Mouse (Mus musculus) liver, adult 2 months (tissue): Measurements from ENCODE around the gene Klf15. TPM values are rescaled to one million over a fixed set of nuclear protein-coding genes. Genes with fewer than 3 reads are reported as not detected.

ENCODE experiments used
- DNase-seq: peaks from one replicate; pipeline ENCODE4 v3.0.0-alpha.2; 2011; ENCODE audit warnings: low read depth, low spot score; ENCODE audit errors: extremely low read depth
- H3K27ac ChIP-seq: fragments of 200-500 bp; replicated peaks from 2 replicates; pipeline ENCODE4 v1.5.1; 2012; ENCODE audit warnings: low read depth, mild to moderate bottlenecking, control low read depth, inconsistent platforms, low read length; ENCODE audit not compliant: insufficient read depth
- H3K27me3 ChIP-seq: fragments of 200-500 bp; 2 replicates; pipeline ENCODE4 v1.6.1; 2012; ENCODE audit warnings: mild to moderate bottlenecking, moderate library complexity, low read length, inconsistent platforms; ENCODE audit not compliant: control insufficient read depth, insufficient read depth
- H3K36me3 ChIP-seq: fragments of 200-500 bp; 2 replicates; pipeline ENCODE4 v1.6.1; 2012; ENCODE audit warnings: low read length, inconsistent platforms; ENCODE audit not compliant: control insufficient read depth, insufficient read depth
- H3K4me1 ChIP-seq: fragments of 200-500 bp; 2 replicates; pipeline ENCODE4 v1.6.1; 2011; ENCODE audit warnings: low read length; ENCODE audit not compliant: control insufficient read depth, insufficient read depth
- H3K4me3 ChIP-seq: fragments of 200-500 bp; 2 replicates; pipeline ENCODE4 v1.5.1; 2011; ENCODE audit warnings: low read depth, mild to moderate bottlenecking, control low read depth, low read length, moderate library complexity; ENCODE audit not compliant: insufficient read depth
- H3K79me2 ChIP-seq: fragments of 200-500 bp; 2 replicates; pipeline ENCODE4 v1.6.1; 2012; ENCODE audit warnings: inconsistent platforms, mild to moderate bottlenecking, low read length, moderate library complexity; ENCODE audit not compliant: control insufficient read depth, insufficient read depth
- H3K9ac ChIP-seq: fragments of 200-500 bp; 2 replicates; pipeline ENCODE4 v1.6.1; 2012; ENCODE audit warnings: low read depth, mild to moderate bottlenecking, control low read depth, inconsistent platforms, low read length
- CTCF ChIP-seq: fragments of 200-500 bp; IDR thresholded peaks from 2 replicates; pipeline ENCODE4 v1.5.1; 2011; ENCODE audit warnings: low read depth, low read length, control low read depth
- POLR2A ChIP-seq: fragments of 200-500 bp; IDR thresholded peaks from 2 replicates; pipeline ENCODE4 v1.6.1; 2011; ENCODE audit warnings: low read length, control low read depth; ENCODE audit not compliant: insufficient read depth; ENCODE audit errors: extremely low read depth
- WGBS: fragments of 180-500 bp; shearing (Covaris S2); methylation state at CpG from one replicate; pipeline ENCODE4 v1.1.7; 2018; 5-methylcytosine and 5-hydroxymethylcytosine counted together
- polyA plus RNA-seq: library from polyadenylated mRNA; depleted of rRNA; stranded (reverse); fragments of >200 nt; gene quantifications from 2 replicates; pipeline ENCODE4 v1.2.3, GENCODE M21; 2012; rRNA removed
- total RNA-seq: library from RNA; depleted of rRNA; stranded (reverse); fragments of >200 nt; gene quantifications from 2 replicates; pipeline ENCODE4 v1.2.3, GENCODE M21; 2014; rRNA removed

Klf15 gene
- total RNA-seq = 148 and 168 TPM in 2 replicates
- 147 and 252 TPM in 2 replicates for polyA plus RNA-seq

GRCm38 (mm10) chr6:90462181-90462706 lies at the start of gene Klf15:
TSS of gene Klf15 (plus strand) at chr6:90462576.
- peak within 1 kb of the TSS; percentile 78 for H3K4me3 ChIP-seq
- H3K79me2 ChIP-seq = peaks cover 12% of the 10 kb centered on the region; the same call in 1 of the 2 replicates
- WGBS = 1% methylated on average over 69 of the region's 70 CpGs
- H3K4me1 ChIP-seq = peaks cover 16% of the 10 kb centered on the region
- no peaks in the 10 kb centered on the region for H3K27me3 ChIP-seq
- DNase-seq = peak; percentile 84
- H3K9ac ChIP-seq = peak within 1 kb of the TSS; percentile 99
- peaks cover 5% of the 10 kb centered on the region; the same call in 1 of the 2 replicates for H3K36me3 ChIP-seq
- H3K27ac ChIP-seq = peak within 1 kb of the TSS; percentile 99
- TF ChIP-seq POLR2A = peak; percentile 53; the same call in 1 of the 2 replicates
- no peak for TF ChIP-seq CTCF

- Histone ChIP-seq H3K36me3 (no peaks in the 10 kb centered on the region), H3K9ac (peak overlapping the region; percentile 15; the same call in 1 of the 2 replicates), H3K4me1 (peaks cover 5% of the 10 kb centered on the region; the same call in 1 of the 2 replicates), H3K27ac (no peak overlapping the region), H3K79me2 (no peaks in the 10 kb centered on the region), H3K4me3 (no peak overlapping the region), H3K27me3 (no peaks in the 10 kb centered on the region)
- 10% methylated on average over 14 of the region's 14 CpGs for WGBS
- DNase-seq = peak; percentile 84
- TF ChIP-seq CTCF (peak; percentile 96), POLR2A (no peak)
These were observed 39.8 kb upstream of the Klf15 start for GRCm38 (mm10) chr6:90422565-90422964.

DNA sequence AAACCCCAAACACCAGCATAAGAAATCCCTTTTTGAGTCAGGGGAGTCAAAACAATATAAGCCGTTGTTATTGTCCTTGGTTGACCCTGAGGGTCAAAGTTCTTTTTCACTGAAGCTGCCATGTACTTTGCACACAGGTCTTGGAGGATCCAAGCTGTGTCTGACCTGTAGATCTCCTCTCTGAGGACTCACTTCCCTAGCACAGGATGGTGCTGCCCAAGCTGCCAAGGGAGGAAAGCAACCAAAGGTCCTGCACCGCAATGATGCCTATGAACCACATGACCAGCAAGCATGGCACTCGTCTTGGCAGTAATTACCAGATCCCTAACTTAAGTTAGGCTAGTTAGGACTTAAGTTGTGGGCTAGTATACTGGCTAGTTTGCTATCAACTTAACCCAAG lies 37.0 kb upstream of the Klf15 start:
- no peak overlapping the region for H3K9ac ChIP-seq
- 67% methylated on average over 3 of the region's 3 CpGs for WGBS
- peak; percentile 21 for DNase-seq

GRCm38 (mm10) chr6:90426003-90426402 lies 36.4 kb upstream of the Klf15 start:
- WGBS = 95% methylated on average over 4 of the region's 4 CpGs
- Histone ChIP-seq H3K4me1 (peaks cover 14% of the 10 kb centered on the region; the same call in 1 of the 2 replicates), H3K27me3 (no peaks in the 10 kb centered on the region), H3K79me2 (no peaks in the 10 kb centered on the region), H3K36me3 (no peaks in the 10 kb centered on the region), H3K9ac (no peak overlapping the region), H3K4me3 (no peak overlapping the region), H3K27ac (no peak overlapping the region)
- TF ChIP-seq CTCF (no peak), POLR2A (no peak)
- DNase-seq = no peak

More for the DNA sequence above, 37.0 kb upstream of the Klf15 start:
- H3K79me2 ChIP-seq = no peaks in the 10 kb centered on the region
- no peaks in the 10 kb centered on the region for H3K36me3 ChIP-seq
- no peaks in the 10 kb centered on the region for H3K27me3 ChIP-seq
- no peak overlapping the region for H3K4me3 ChIP-seq
- no peak overlapping the region for H3K27ac ChIP-seq
- TF ChIP-seq CTCF (no peak), POLR2A (no peak)
- peaks cover 14% of the 10 kb centered on the region; the same call in 1 of the 2 replicates for H3K4me1 ChIP-seq

- Histone ChIP-seq H3K27me3 (no peaks in the 10 kb centered on the region), H3K4me1 (peaks cover 10% of the 10 kb centered on the region; the same call in 1 of the 2 replicates), H3K4me3 (peak within 1 kb of the TSS; percentile 48), H3K36me3 (no peaks in the 10 kb centered on the region), H3K9ac (peak within 1 kb of the TSS; percentile 76), H3K79me2 (no peaks in the 10 kb centered on the region), H3K27ac (peak within 1 kb of the TSS; percentile 77)
- WGBS = under 1% methylated on average over 31 of the region's 31 CpGs
- TF ChIP-seq POLR2A (peak; percentile 55; the same call in 1 of the 2 replicates), CTCF (peak; percentile 83)
- peak; percentile 70 for DNase-seq
These were observed 33.9 kb upstream of the Klf15 start, which contains the start of gene Cfap100 for GRCm38 (mm10) chr6:90428380-90428974. TSS of gene Cfap100 (minus strand) at chr6:90428797.

DNA sequence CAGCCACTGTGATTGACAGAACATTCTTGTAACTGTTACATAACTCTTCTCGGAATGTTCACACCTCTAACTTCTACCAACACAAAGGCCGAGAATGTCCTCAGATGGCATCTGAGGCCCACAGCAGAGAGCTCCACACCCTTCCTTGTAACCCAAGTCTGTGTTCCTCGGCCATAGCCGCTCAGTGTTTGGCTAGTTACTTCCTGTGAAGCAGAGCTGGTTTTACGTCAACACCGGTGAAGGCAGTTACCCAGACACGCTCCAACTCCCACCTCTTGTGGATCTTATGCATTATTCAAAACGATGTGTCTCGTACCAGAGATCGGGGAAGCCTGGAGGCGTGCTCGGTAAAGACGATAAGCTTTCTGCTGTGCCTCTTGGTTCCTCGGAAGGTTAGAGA lies 32.5 kb upstream of the Klf15 start:
- H3K27ac ChIP-seq = no peak overlapping the region
- peak overlapping the region; percentile 6; the same call in 1 of the 2 replicates for H3K9ac ChIP-seq
- 78% methylated on average over 14 of the region's 14 CpGs for WGBS
- H3K79me2 ChIP-seq = no peaks in the 10 kb centered on the region
- H3K27me3 ChIP-seq = no peaks in the 10 kb centered on the region
- no peak overlapping the region for H3K4me3 ChIP-seq
- DNase-seq = peak; percentile 23
- TF ChIP-seq CTCF (no peak), POLR2A (no peak)
- H3K36me3 ChIP-seq = no peaks in the 10 kb centered on the region
- peaks cover 14% of the 10 kb centered on the region for H3K4me1 ChIP-seq
